9 mouse cellular contexts compared by ENCODE assay signal in the genomic region with DNA sequence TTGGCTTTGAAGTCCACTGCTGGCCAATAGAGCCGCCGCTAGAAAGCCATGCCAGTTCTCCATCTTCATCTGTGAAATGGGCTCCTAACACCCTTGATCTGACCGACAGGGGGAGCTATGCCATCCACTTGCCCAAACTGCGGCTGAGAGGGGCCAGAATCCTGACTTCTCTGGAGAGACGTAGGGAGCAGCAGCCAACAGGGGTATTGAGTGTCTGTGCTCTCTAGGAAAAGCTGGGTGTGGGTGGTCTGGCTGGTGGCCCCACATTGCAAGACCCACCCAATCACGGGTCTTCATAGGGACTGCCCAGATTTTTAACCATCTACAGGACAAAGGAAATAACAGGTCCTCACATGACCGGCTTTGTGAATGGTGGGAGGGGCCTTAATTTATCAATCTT.
DNase-seq lines count a peak whose midpoint lies in the region; ATAC-seq and TF ChIP-seq lines count a peak whose summit lies in the region.
"Had no signal": no experiment of that assay in that cellular context is flagged by ENCODE, and none has a peak within 500 bp of the region (broad histone marks: within the 10 kb centered on the region; RNA-seq: fewer than 3 reads in every experiment).

No protein-coding gene starts in this region.

- no peak for DNase-seq in kidney, postnatal 4 days
- peak; percentile 35 for DNase-seq in CH12.LX (ENCODE audit: extremely low read depth)
- DNase-seq in MEL (ENCODE audit: low read depth, low spot score), result peak; percentile 10
- no peak for DNase-seq in ovary, postnatal 14 days (ENCODE audit: low spot score)
- no peak for DNase-seq in adrenal gland, adult (ENCODE audit: inconsistent age in 2 of 2, low spot score in 1 of 2)
- DNase-seq: cerebellum, adult 9-10 months had no signal

- TF ChIP-seq EP300 in CH12.LX (IDR thresholded peaks at IDR 0.05; ENCODE audit: low read length) (no peak), MEL (IDR thresholded peaks at IDR 0.05; ENCODE audit: low read depth in 1 of 2, low read length in 2 of 2) (no peak)

- dilution Hi-C loops in CH12.LX (cut with MboI; ENCODE audit: extremely low pct_ligation_motif_present, extremely low pct_unique_long_range_greater_than_20kb, low sequenced_read_pairs), result no loop called here

- peak; percentile 15 for TF ChIP-seq RAD21 in CH12.LX (IDR thresholded peaks at IDR 0.05; ENCODE audit: low read depth, low read length)
- no peak for TF ChIP-seq RAD21 in MEL (IDR thresholded peaks at IDR 0.05; ENCODE audit: low read depth, low read length)

- peaks cover 17% of the 10 kb centered on the region for H3K4me1 ChIP-seq in kidney, embryonic 15.5 days
- peaks cover 5 to 7% of the 10 kb centered on the region in 2 experiments; a peak in 2 of 4 replicates for H3K4me1 ChIP-seq in CH12.LX (ENCODE audit: control insufficient read depth in 1 of 2, insufficient read depth in 2 of 2)
- peaks cover 0 to 4% of the 10 kb centered on the region in 2 experiments; a peak in 2 of 4 replicates for H3K4me1 ChIP-seq in MEL (ENCODE audit: control insufficient read depth in 1 of 2, insufficient read depth in 2 of 2, low read length in 2 of 2)
- peaks cover 28% of the 10 kb centered on the region for H3K4me1 ChIP-seq in limb, embryonic 13.5 days

- no peak overlapping the region for H3K4me3 ChIP-seq in kidney, embryonic 15.5 days (replicated peaks)
- H3K4me3 ChIP-seq in CH12.LX (replicated peaks in 1 of 3; ENCODE audit: low read depth in 2 of 3, low read length in 2 of 3, poor library complexity in 1 of 3) (no peak overlapping the region), MEL (ENCODE audit: control insufficient read depth in 1 of 2, insufficient read depth in 1 of 2, low read depth in 2 of 2, low read length in 2 of 2) (no peak overlapping the region)
- no peak overlapping the region for H3K4me3 ChIP-seq in limb, embryonic 13.5 days
- H3K4me3 ChIP-seq: forebrain, embryonic 12.5 days had no signal

- ATAC-seq in kidney, embryonic 15.5 days (replicated peaks; ENCODE audit: low FRiP score), result peak; percentile 50; the same call in 1 of the 2 replicates
- ATAC-seq in limb, embryonic 13.5 days (ENCODE audit: low FRiP score, low read depth), result 0 out of 2 replicates have a peak, but pooled peaks have one; percentile 30

- H3K27me3 ChIP-seq in kidney, embryonic 15.5 days, result 0 out of 2 replicates have a peak, but pooled peaks cover 5% of the 10 kb centered on the region
- H3K27me3 ChIP-seq in CH12.LX (replicated peaks) (peaks cover 1% of the 10 kb centered on the region), MEL (ENCODE audit: control insufficient read depth in 1 of 2, insufficient read depth in 2 of 2, low read length in 2 of 2) (no peaks in the 10 kb centered on the region; a peak in 1 of 4 replicates)
- H3K27me3 ChIP-seq in limb, embryonic 13.5 days, result peaks cover 41% of the 10 kb centered on the region

- no peak for TF ChIP-seq POLR2A in CH12.LX (IDR thresholded peaks at IDR 0.05; ENCODE audit: low read depth, low read length)
- no peak for TF ChIP-seq POLR2A in MEL (IDR thresholded peaks at IDR 0.05; ENCODE audit: control insufficient read depth in 1 of 2, insufficient read depth in 1 of 2, low read depth in 1 of 2, low read length in 2 of 2, poor library complexity in 1 of 2)

- H3K79me2 ChIP-seq in CH12.LX (replicated peaks; ENCODE audit: control insufficient read depth, extremely low read depth, insufficient read depth, poor library complexity, severe bottlenecking) (no peaks in the 10 kb centered on the region), MEL (ENCODE audit: control insufficient read depth, insufficient read depth, low read length, poor library complexity) (no peaks in the 10 kb centered on the region)

- WGBS in kidney, embryonic 15.5 days, result 49% methylated on average over 7 of the region's 7 CpGs
- WGBS in limb, embryonic 13.5 days, result 45% methylated on average over 7 of the region's 7 CpGs

- H3K4me2 ChIP-seq in kidney, embryonic 15.5 days, result no peak overlapping the region
- H3K4me2 ChIP-seq in CH12.LX (ENCODE audit: insufficient read depth, low read depth, poor library complexity, severe bottlenecking), result peak overlapping the region; percentile 2; the same call in 1 of the 2 replicates
- no peak overlapping the region for H3K4me2 ChIP-seq in limb, embryonic 13.5 days (replicated peaks)

- H3K9me3 ChIP-seq in kidney, embryonic 15.5 days (replicated peaks), result no peaks in the 10 kb centered on the region
- H3K9me3 ChIP-seq in CH12.LX (replicated peaks; ENCODE audit: low read length) (no peaks in the 10 kb centered on the region), MEL (replicated peaks; ENCODE audit: insufficient read depth, low read length) (no peaks in the 10 kb centered on the region)
- H3K9me3 ChIP-seq in limb, embryonic 13.5 days, result no peaks in the 10 kb centered on the region
- H3K9me3 ChIP-seq: forebrain, embryonic 12.5 days had no signal

- peak overlapping the region; percentile 57; the same call in 1 of the 2 replicates for H3K27ac ChIP-seq in kidney, embryonic 15.5 days
- H3K27ac ChIP-seq in CH12.LX (ENCODE audit: insufficient read depth, low read depth) (no peak overlapping the region), MEL (ENCODE audit: control insufficient read depth, low read depth, low read length) (no peak overlapping the region)
- no peak overlapping the region for H3K27ac ChIP-seq in limb, embryonic 13.5 days
- H3K27ac ChIP-seq: forebrain, embryonic 12.5 days had no signal

- TF ChIP-seq CTCF in CH12.LX (conservative IDR thresholded peaks at IDR 0.05 in 1 of 2, IDR thresholded peaks at IDR 0.05 in 1 of 2; ENCODE audit: low read depth in 2 of 2, low read length in 2 of 2) (peak; percentile 36 to 60; a peak in 3 of 4 replicates), MEL (IDR thresholded peaks at IDR 0.05 in 2 of 3, conservative IDR thresholded peaks at IDR 0.05 in 1 of 3; ENCODE audit: control insufficient read depth in 1 of 3, insufficient read depth in 1 of 3, low read depth in 2 of 3, low read length in 3 of 3, poor library complexity in 1 of 3, severe bottlenecking in 1 of 3) (peak in 2 of 3 experiments; percentile 32 to 40; a peak in 3 of 6 replicates)

- no peaks in the 10 kb centered on the region for H3K36me3 ChIP-seq in kidney, embryonic 15.5 days
- H3K36me3 ChIP-seq in CH12.LX (replicated peaks in 1 of 2; ENCODE audit: control insufficient read depth in 1 of 2, insufficient read depth in 1 of 2, low read length in 1 of 2), result no peaks in the 10 kb centered on the region
- 0 out of 4 replicates have a peak, but pooled peaks cover 0 to 2% of the 10 kb centered on the region in 2 experiments for H3K36me3 ChIP-seq in MEL (ENCODE audit: control insufficient read depth in 1 of 2, insufficient read depth in 2 of 2, low read length in 2 of 2)
- H3K36me3 ChIP-seq in limb, embryonic 13.5 days, result no peaks in the 10 kb centered on the region
- H3K36me3 ChIP-seq: forebrain, embryonic 12.5 days had no signal

- in situ Hi-C loops in CH12.LX (cut with MboI; ENCODE audit: low pct_ligation_motif_present, low pct_unique_long_range_greater_than_20kb, low sequenced_read_pairs), result no loop called here

- H3K9ac ChIP-seq in kidney, embryonic 15.5 days, result no peak overlapping the region
- no peak overlapping the region for H3K9ac ChIP-seq in CH12.LX (ENCODE audit: insufficient read depth, low read depth)
- no peak overlapping the region for H3K9ac ChIP-seq in MEL (ENCODE audit: control insufficient read depth, low read depth, low read length, poor library complexity, severe bottlenecking)
- no peak overlapping the region for H3K9ac ChIP-seq in limb, embryonic 13.5 days
- H3K9ac ChIP-seq: forebrain, embryonic 12.5 days had no signal

TF ChIP-seq in CH12.LX, 34 proteins besides CTCF, POLR2A, EP300 and RAD21:
- TF ChIP-seq JUN (IDR thresholded peaks at IDR 0.05; ENCODE audit: insufficient read depth, low read depth, low read length), result no peak
- TF ChIP-seq ETS1 (conservative IDR thresholded peaks at IDR 0.05; ENCODE audit: low read depth, low read length), result no peak
- no peak for TF ChIP-seq CHD2 (IDR thresholded peaks at IDR 0.05; ENCODE audit: low read length)
- TF ChIP-seq NELFE (IDR thresholded peaks at IDR 0.05; ENCODE audit: low read depth, low read length), result no peak
- TF ChIP-seq POLR2AphosphoS2 (IDR thresholded peaks at IDR 0.05; ENCODE audit: low read depth, low read length), result no peak
- peak; percentile 34 for TF ChIP-seq SMC3 (IDR thresholded peaks at IDR 0.05; ENCODE audit: low read depth, low read length)
- TF ChIP-seq MYC (IDR thresholded peaks at IDR 0.05; ENCODE audit: low read depth, low read length), result no peak
- TF ChIP-seq ZKSCAN1 (IDR thresholded peaks at IDR 0.05; ENCODE audit: borderline replicate concordance, low read depth, low read length), result no peak

TF ChIP-seq in MEL, 35 proteins besides CTCF, POLR2A, EP300 and RAD21:
- no peak for TF ChIP-seq MYC (IDR thresholded peaks at IDR 0.05; ENCODE audit: low read depth, low read length)
- TF ChIP-seq USF1 (IDR thresholded peaks at IDR 0.05; ENCODE audit: low read depth, low read length), result 0 out of 2 replicates have a peak, but pooled peaks have one; percentile 16
TF ChIP-seq in MEL: peak in this region for 1.

Comparison
In these comparisons a context has a peak if more than half of its experiments do, and no peak if none do; other contexts are left out.
1. DNase-seq: peak in CH12.LX (single experiment) and MEL (single experiment); none in kidney, postnatal 4 days (0 of 2), ovary, postnatal 14 days (single experiment) and adrenal gland, adult (0 of 2).